Mouse (Mus musculus) ES-E14 (cell line): ENCODE results near the gene Zfp326.

Experiments
- CHD2 ChIP-seq: IDR thresholded peaks from 2 replicates; pipeline ENCODE4 v1.6.1; 2014; ENCODE audit warnings: mild to moderate bottlenecking, low read depth, low read length, inconsistent platforms
- HCFC1 ChIP-seq: IDR thresholded peaks from 2 replicates; pipeline ENCODE4 v1.6.1; 2012; ENCODE audit warnings: low read length, inconsistent platforms, borderline replicate concordance; ENCODE audit not compliant: insufficient read depth
- MAFK ChIP-seq: IDR thresholded peaks from 2 replicates; pipeline ENCODE4 v1.6.1; 2014; ENCODE audit warnings: mild to moderate bottlenecking, low read depth, low read length, inconsistent platforms; ENCODE audit not compliant: insufficient read depth
- ZC3H11A ChIP-seq: IDR thresholded peaks from 2 replicates; pipeline ENCODE4 v1.6.1; 2012; ENCODE audit warnings: low read depth, mild to moderate bottlenecking, inconsistent platforms, low read length, borderline replicate concordance
- ZNF384 ChIP-seq: IDR thresholded peaks from 2 replicates; pipeline ENCODE4 v1.6.1; 2012; ENCODE audit warnings: low read depth, low read length, inconsistent platforms

DNA sequence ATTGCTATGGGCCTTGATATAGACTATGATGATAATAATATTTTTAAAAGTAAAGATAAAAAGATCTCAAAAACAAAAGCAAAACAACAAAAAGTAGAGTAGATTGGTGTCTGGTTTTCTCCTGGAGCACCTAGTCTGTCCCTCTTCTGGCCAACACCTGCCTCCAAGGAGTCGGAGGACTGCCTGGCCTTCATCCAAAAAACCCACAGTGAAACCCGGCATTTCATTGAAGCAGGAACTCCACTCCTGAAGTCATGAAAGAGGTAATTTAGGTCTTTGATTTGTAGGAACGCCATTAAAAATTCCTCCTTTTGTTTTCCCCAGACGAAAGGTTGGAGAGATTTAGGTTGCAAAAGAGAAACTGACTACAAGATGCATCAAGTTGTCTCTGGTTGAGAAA lies 8.9 kb upstream of the Zfp326 start:
- TF ChIP-seq ZC3H11A (no peak), CHD2 (no peak), MAFK (no peak), HCFC1 (no peak), ZNF384 (no peak)
